Mouse (Mus musculus): Measurements from ENCODE around the gene Trim44.
A peak's percentile ranks its signal among the peaks of the same experiment; 100 is the strongest.

Trim44 gene

DNA sequence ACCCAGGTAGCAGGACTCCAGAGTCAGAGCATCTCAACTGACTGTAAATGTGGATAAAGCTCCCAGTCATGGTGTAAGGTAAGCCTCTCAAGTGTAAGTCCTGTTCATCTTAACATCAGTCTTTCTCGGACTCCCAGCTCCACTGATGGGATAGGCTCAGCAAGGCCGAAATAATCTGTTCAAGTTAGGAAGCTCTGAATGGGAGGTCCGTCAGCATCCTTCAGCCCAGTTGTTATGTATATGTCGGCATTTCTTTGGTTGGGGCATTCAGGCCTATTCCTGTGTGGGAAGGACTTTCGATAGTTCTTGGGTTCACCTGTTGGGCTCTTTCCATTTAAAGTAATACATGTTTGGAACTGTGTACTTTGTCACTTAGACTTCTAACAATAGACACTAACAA lies 3.6 kb downstream of the Trim44 start:
- DNase-seq, result no peak

DNA sequence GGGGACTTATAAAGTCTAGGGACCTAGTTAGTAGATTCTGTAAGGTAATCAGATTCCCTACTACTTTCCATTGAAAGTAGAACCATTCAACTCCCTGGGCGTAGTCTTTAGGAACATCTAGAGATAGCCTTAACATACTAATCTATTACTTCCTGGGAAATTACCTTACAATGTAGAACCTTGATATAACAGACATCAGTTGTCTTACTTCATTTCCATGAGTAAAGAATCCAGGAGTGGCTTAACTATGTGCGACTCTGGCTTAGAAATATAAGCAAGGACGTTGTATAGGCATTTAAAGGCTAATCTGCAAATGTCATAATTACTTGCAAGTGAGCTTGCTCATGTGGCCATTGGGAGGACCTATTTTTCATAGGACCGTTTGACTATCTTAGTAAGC lies 4.3 kb downstream of the Trim44 start:
- no peak for DNase-seq

DNA sequence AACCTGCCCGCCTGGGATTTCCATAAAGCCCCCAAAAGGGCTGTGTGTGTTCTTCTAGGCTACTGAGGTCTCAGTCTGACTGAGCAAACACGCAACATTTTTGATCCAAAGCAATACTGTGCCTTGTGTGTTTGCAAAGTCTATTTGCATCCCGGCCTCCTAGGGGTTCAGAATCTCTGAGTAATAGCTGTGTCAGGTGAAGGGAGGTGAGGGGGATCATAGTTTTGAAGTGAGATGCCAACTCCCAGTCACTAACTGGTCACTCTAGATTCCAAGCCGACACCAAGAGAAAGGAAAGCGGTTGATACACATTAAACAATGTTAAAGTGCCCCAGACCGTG lies 6.3 kb downstream of the Trim44 start:
- no peak for DNase-seq

DNA sequence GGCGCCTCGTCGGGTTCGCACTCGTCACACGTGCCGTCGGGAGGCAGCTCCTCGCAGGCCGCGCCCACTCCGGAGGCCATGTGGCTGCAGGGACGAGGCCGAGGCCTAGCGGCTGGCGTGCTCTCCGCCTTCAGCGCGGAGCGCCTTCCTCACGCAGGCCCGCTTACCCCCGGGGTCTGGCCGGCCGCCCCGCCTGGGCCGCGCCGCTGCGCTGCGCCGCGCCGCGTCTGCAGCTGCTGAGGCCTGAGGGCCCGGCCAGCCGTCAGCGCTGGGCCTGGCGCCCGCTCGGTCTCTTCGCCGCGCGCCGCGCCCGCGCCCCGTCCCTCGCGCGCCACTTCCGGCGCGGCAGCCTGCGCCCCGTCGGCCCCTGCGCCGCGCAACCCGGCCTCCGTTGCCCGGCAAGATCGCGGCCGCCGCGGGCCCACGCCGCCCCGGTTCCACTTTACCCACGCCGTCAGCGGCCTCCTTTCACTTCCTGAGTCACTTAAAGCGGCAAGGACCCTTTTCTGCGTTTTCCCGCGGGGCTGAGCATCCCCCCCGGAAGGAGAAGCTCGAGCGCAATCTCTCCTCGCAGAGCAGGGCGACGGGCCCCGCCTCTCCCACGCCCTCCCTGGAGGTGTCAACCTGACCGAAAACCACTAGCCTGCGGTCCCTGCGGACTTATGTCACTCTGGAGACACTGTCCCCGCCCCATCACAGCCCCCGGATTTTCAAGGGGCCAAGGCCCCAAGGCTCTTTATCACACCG lies 6.8 kb downstream of the Trim44 start:
- peak; percentile 85 to 90 for DNase-seq

DNA sequence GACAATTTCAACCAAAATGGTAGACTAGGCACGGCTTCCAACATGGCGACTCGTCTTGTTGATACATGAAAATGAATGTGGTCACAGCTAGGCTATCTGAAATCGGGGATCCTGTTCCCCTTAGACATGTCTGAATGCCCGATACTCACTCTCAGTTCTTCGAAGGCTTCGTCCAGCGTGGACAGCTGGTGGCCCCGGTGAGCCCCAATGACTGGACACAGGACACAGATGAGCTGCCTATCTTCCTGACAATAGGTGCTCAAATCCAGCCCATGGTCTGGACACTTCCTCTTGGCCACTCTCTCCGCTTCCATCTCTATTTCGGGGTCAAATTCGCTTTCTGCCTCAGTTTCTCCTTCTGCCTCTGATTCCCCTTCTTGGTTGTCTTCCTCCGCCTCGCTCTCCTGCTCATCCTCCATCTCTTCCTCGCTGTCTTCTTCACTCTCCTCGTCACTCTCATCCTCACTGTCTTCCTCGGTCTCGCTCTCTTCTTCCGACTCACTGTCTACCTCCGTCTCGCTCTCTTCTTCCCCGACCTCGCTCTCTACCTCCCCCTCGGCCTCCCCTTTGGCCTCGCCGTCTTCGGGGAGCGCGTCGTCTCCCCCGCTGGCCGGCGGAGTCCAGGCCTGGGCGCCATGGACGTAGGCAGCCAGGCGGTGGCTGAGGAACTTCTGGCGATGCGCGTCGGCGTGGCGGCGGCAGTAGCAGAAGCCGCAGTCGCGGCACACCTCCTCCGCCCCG lies 7.6 kb downstream of the Trim44 start:
- DNase-seq, result peak; percentile 2 to 17

DNA sequence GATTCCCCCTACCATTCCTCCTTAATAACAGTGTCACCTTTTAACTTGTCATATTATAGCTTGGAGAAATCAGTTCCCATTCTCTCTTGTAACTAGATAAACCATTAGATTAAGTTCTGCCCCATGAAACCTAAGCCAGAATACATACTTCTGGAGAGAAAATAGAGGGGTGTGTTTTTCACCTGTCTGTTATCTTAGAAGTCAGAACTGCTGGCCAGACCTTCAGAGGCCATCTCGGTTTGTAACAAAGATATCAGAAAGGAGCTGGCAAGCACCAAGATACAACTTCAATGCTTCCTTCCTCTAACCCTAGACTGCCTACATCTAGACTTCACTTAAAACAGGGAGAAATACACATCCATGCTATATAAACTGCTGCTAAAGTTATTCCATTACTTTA lies 11.1 kb downstream of the Trim44 start:
- DNase-seq, result no peak

DNA sequence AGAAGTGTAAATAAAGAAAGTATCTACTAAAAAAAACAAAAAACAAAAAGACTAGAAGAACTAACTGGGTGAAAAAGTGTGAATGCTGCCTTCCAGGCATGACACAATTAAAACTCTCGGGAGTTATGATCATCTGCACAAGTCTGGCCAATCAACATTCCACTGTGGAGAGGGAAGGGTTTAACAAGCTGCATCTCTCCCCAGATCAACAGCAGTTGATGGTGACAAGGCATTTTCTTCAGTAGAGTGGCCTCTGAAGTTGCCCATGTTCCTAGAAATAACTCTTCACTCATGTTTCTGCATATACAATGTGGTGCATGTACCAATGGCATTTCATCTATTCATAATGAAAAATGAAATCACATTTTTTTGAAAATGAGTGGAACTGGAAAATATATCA lies 14.2 kb downstream of the Trim44 start:
- DNase-seq, result no peak

DNA sequence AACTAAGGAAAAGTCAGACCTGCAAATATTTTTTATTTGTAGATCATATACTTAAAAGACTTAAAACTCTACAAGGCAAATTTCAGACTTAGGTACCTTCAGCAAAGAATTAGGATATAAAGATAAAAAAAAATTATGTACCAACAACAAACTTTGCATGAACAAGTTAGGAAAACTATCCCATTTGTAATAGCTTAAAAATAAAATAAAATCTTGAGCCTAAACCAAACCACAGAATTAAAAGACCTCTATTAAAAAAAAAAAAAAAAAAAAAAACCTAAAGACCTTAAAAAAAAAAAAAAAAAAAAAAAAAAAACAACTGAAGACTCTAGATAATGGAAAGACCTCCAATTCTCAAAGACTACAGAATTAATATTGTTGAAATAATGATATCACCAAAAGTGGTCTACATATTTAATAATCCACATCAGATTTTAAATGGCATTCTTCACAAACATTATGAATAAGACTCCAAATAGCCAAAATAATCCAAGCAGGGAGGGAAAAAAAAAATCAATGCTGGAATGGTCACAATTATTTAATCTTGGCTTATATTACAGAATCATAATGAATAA lies 22.2 kb downstream of the Trim44 start:
- DNase-seq, result no peak

DNA sequence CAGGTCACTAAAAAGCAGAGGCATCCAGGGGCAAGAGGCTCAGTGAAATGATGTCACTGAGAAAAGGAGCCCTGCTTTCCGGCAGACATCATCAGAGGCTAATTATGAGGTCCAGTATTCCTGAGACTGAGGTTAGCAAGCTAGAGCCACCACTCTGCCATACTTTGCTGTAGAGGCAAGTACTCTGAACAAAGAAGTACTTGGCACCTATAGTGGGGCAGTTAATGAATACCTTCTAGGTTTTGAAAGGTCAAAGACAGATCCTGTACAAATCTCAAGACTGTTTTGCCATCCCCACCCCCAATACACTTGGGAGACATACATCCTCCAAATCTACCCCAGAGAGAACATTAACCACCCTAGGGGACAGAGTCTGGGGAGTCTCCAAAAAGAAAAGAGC lies 23.1 kb downstream of the Trim44 start:
- no peak for DNase-seq

DNA sequence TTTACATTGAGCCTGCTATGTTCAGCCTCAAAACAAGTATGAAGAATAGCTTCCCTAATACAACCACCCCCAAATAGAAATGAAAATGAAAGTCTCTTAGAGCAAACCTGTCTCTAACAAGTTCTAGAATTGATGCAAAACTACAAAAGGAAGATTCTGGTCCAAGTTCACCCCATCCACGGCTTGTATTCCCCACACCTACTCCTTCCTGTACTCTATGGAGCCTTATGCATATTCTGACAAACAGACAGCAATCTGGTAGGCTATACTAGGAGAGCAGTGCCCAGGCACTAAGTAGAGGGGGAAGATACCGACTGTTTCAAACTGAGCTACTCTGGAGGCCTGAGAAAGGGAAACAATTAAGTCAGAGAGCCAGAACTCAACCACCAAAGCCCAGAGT lies 23.6 kb downstream of the Trim44 start:
- DNase-seq, result no peak

DNA sequence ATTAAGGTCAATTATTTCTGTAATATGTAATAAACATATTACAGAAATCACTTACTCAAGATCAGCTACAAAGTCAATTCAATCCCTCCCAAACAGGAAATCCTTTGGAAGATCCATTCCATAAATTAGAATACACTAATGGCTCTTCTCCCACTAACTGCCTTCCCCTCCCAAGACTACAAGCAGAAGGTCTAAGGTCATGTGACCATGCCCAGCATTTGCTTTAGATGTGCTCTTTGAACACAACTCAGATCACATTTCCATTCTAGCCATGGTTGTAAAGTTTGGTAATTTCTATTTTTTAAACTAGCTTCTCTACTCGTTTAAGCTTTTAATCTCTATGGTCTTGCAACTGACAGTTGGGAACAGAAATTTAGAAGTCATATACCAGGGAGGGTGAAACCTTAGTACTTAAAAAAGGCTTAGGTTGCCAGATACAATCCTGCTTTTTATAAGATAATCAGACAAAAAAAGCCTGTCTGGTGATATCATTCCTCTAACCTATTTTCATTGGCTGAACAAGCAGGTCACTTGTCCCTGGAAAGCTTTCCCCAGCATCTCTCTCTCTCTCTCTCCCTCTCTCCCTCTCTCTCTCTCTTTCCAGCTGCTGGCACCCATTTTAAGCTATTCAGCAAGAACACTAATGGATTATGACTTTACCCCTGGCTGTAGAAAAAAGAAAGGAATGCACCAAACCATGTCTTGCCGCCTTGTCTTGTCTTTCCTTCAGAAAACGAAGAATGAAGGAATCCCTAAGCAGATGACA lies 24.4 kb downstream of the Trim44 start:
- no peak for DNase-seq

DNA sequence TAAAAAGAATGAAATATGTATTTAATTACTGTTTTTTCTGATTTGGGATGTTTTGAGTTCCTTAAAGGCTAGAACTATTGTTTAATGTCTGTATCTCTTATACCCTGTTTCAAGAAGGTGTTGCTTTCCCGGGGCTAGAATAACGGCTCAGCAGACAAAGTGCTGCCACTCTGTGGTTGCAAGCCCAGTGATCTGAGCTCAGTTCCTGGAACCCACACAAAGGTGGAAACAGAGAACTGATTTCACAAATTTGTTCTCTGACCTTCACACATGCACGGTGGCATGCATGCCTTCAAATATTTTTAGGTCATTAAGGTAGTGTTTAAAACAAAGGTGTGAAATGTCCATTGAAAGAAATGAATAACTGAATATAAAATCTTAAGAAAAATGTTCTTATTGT lies 25.1 kb downstream of the Trim44 start:
- DNase-seq, result peak in 1 of 2 experiments; percentile 8

DNA sequence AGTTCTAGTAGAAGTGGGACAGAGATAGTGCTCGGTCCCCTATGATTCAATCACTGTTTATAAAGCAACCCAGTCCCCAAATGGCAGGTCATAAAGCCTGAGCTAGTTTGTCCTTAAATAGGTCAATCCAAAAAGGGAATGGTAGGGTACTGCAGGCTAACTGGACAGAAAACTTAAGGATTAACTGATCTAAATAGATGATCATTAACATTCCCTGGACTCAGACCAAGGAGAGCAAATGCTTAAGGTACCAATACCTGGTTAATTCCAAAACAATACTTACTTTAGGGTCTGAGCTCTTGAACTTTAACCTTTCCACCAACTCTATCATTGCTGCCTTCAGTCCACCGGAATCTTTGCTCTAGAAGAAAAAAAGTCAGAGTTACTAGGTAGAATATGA lies 27.0 kb downstream of the Trim44 start:
- no peak for DNase-seq

DNA sequence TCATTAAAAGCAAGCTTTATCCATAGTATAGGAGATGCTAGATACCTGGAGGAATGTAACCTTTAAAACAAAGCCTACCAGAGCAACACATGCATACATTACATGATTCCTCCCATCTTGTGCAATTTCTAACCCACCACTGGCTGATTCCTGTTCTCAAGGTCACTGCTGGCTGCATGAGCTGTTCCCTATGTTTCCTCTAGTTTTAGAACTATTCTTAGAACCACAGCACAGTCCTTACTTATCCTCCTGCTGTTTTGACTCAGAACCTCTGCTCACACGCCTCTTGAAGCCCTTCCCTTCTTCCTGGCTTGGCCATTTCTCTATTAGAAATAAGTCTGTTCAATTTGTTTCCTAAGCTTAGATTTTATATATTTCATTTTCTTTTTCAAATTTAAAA lies 28.7 kb downstream of the Trim44 start:
- no peak for DNase-seq

DNA sequence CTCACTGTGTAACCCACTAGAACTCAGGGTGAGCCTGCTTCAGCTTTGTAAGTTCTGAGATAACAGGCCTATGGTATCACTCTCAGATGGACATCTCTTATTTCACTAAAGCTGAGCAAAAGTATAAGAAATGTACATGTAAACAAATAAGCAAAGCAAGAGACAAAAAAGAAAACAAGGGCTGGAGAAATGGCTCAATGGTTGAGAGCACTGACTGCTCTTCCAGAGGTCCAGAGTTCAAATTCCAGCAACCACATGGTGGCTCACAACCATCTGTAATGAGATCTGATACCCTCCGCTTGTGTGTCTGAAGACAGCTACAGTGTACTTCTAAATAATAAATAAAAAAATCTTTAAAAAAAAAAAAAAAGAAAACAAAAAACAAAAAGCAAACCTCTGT lies 29.2 kb downstream of the Trim44 start:
- no peak for DNase-seq

DNA sequence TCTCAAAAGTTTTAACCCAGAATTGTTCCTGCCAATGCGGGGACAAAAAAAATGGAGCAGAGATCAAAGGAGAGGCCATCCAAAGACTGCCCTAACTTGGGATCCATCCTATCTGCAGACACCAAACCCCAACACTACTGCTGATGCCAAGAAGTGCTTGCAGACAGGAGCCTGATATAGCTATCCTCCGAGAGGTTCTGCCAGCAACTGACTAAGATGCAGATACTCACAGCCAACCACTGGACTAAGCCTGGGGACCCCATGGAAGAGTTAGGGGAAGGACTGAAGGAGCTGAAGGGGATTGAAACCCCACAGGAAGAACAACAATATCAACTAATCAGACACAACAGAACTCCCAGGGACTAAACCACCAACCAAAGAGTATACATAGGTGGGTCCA lies 30.3 kb downstream of the Trim44 start:
- no peak for DNase-seq

DNA sequence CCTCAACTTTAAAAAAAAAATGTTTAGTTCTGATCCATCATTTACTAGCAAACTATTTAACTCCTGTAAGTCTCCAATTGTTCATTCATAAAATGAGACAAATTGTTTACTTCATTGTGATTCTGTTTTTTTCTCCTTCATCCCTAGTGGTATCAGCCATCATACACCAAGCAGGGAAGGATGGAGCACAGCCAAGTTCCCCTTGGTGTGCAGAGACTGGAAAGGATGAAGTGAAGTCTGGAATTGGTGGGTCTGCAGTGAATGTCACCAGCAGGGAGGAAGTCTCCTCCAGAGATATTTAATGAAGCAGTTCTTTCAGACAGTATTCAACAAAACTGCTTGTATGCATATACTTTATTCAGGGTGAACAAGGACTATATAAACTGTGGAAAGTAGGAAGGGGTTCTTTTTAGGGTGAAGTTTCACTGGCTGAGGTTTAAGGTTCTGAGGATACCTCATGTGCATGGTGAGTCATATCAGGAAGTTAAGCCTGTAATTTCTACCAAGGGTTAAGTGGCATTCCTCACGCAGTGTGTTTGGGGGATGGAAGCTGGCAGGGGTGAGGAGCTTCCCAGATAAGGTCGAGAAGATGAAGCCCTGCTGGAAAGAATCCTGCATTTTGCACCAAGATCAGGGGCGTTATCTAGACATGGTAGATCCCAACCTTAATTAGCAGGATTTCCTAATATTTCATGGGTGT lies 34.1 kb downstream of the Trim44 start:
- no peak for DNase-seq

DNA sequence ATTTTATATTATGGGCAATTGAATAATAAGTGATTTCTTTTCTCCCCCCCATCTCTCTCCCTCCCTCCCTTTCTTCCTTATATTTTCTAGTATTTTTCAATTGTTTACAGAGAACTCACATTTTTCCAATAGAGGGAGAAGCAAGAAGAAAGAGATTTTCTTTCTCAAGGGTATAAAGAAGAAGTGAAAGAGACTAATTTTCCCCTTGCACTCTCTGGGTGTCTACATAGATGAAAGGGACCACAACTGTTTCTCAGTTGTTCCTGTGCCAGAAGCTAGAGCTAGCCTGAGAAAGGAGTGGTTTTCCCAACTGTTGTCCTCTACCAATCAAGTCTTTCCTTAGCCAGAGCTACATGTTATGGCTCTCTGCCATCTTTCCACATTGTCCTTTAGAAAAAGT lies 34.9 kb downstream of the Trim44 start:
- DNase-seq, result no peak

DNA sequence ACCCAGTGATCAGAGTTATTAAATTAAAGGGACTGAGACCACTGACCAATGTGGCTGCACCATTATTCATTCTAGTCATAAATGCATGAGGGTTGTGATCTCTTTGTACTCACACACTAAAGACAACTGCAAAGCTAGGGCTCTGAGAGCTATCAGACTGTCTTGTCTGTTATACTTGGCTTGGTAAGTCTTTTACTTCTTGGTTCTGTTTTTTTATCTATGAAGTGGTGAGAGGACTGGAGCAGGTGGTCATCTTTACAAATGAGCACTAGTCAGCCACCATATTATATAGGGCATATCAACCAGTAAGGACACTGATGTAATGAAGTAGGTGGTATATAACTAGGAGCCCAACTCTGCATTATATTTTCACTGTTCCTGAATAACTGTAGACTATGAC lies 36.3 kb downstream of the Trim44 start:
- no peak for DNase-seq

DNA sequence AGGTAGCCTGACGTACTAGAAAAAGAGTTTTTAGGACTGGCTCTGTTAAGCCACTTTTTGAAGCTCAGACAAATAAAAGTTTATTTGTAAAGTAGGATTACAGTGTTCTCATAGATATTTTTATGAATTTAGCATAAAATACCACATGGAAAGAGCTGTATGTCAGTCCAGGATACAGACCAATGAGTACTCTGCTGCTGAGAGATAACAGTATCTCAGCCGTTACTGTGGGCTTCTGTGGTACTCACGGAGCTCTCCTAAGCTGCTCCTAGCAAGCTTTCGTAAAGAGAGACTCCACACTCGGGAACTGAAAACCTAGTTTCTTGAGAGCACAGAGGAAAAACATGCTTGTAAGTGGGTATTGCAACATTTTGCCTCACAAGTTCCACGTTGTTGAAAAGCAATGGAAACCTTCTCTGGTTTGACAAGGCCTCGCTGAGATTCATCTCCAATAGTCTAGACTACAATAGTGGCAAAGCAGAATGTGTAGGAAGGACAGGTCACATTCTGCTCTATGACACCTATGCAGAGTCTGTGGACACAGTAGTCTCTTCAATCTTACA lies 41.6 kb downstream of the Trim44 start:
- DNase-seq, result no peak

DNA sequence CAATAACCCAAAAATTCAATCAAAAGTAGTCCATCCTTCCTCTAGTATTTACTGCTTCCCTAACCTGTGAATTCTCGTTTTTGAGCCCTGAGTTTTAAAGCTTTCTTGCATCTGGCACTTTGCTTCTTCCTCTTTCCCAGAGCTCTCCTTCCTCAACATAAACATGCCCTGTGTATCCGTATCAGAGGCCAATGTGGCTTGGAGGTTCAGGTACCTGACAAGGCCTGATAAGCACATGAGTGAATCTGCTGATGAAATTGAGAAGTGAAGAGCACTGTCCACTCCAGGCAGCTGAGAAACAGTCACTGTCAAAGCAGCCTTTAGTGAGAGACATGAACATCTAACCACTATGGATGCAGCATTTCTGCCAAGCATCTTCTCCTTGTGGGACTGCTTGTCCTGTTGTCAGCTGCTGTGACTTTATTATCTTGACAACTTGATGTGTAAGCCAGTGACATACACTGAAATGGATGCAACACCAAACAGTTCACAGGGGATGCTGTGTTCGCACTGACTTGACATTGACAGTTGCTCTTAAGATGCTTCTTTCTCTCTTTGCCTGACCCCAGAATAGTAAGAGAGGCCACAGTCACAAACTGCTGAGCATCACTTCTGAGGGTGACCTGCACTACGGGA lies 42.9 kb downstream of the Trim44 start:
- no peak for DNase-seq

DNA sequence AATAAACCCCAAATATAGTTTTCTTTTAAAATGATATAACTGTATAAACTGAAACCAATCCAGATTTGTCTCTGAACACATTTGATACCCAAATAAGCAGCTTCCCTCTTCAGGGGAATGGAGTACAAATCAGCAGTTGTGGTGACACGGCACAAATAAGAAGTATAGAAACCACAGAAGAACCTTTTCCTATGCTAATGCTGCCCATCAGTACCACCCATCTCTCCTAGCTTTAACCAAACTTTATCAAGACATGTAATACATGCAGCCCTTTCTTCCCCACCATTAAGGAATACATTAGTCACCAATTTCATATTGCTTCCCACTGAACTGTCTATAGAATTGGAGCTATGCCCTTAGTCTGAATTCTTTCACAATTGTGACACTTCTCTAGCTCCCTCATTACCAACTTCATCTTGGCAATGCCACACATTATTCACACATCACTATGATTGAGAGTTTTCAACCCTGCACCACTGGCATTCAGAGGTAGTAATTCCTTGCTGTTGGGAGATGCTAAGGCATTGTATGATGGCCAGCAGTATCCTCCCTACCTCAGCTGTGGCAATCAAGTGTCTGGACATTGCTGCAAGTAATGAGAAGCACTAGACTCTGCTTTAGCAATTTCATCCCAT lies 44.6 kb downstream of the Trim44 start:
- no peak for DNase-seq
